Mouse (Mus musculus) hindbrain, embryonic 14.5 days (tissue): ENCODE measurements at regions not wholly inside any gene's neighbourhood (a gene's known extent, or its start where the extent isn't known, plus 50 kb on each side); places are given as distances from the start of the nearest gene placed in this dataset.

Experiments
- ATAC-seq: fragments of 200-750 bp; cut with Nextera tagmentation; 2 replicates; pipeline ENCODE4 v1.8.0; 2017; ENCODE audit warnings: moderate number of reproducible peaks, mild to moderate bottlenecking, moderate TSS enrichment, moderate library complexity; ENCODE audit not compliant: low FRiP score
- DNase-seq: peaks from one replicate; pipeline ENCODE4 v3.0.0-alpha.2; 2015; ENCODE audit warnings: low spot score
- H3K27ac ChIP-seq: fragments of 300-500 bp; sonication (generic); 2 replicates; pipeline ENCODE4 v1.5.1; 2014; ENCODE audit warnings: mild to moderate bottlenecking, moderate library complexity
- H3K27me3 ChIP-seq: fragments of 300-500 bp; sonication (generic); 2 replicates; pipeline ENCODE4 v1.6.1; 2014; ENCODE audit warnings: mild to moderate bottlenecking, low read length, mixed read lengths; ENCODE audit not compliant: control insufficient read depth, insufficient read depth
- H3K36me3 ChIP-seq: fragments of 300-500 bp; sonication (generic); replicated peaks from 2 replicates; pipeline ENCODE4 v1.6.1; 2014; ENCODE audit not compliant: control insufficient read depth, insufficient read depth
- H3K4me1 ChIP-seq: fragments of 300-500 bp; sonication (generic); replicated peaks from 2 replicates; pipeline ENCODE4 v1.6.1; 2014; ENCODE audit warnings: antibody characterized with exemption, low read length, mixed read lengths; ENCODE audit not compliant: control insufficient read depth, insufficient read depth
- H3K4me2 ChIP-seq: fragments of 300-500 bp; sonication (generic); replicated peaks from 2 replicates; pipeline ENCODE4 v1.6.1; 2014; ENCODE audit warnings: mild to moderate bottlenecking, moderate library complexity
- H3K4me3 ChIP-seq: fragments of 300-500 bp; sonication (generic); replicated peaks from 2 replicates; pipeline ENCODE4 v1.5.1; 2014; ENCODE audit warnings: mild to moderate bottlenecking, low read length
- H3K9ac ChIP-seq: fragments of 300-500 bp; sonication (generic); 2 replicates; pipeline ENCODE4 v1.6.1; 2014
- H3K9me3 ChIP-seq: fragments of 300-500 bp; sonication (generic); 2 replicates; pipeline ENCODE4 v1.6.1; 2016; ENCODE audit warnings: low read length; ENCODE audit not compliant: control insufficient read depth
- WGBS: fragments of 180-500 bp; shearing (Covaris S2); extraction: QIAGEN DNeasy Blood & Tissue Kit; methylation state at CpG from one replicate; pipeline ENCODE4 v1.1.7; 2014; 5-methylcytosine and 5-hydroxymethylcytosine counted together

GRCm38 (mm10) chr3:144362472-144362871, 157.5 kb upstream of the Lmo4 start:
- Histone ChIP-seq H3K27me3 (no peaks in the 10 kb centered on the region), H3K9me3 (no peaks in the 10 kb centered on the region), H3K4me3 (no peak overlapping the region), H3K36me3 (no peaks in the 10 kb centered on the region), H3K4me2 (no peak overlapping the region), H3K27ac (no peak overlapping the region), H3K9ac (no peak overlapping the region), H3K4me1 (0 out of 2 replicates have a peak, but pooled peaks cover 4% of the 10 kb centered on the region)
- WGBS = 55% methylated on average over 10 of the region's 10 CpGs
- no peak for ATAC-seq
- DNase-seq = no peak

GRCm38 (mm10) chr3:144361203-144361978, 156.4 kb upstream of the Lmo4 start:
- 84% methylated on average over 4 of the region's 4 CpGs for WGBS

GRCm38 (mm10) chr3:144356948-144357295, 151.9 kb upstream of the Lmo4 start:
- no peaks in the 10 kb centered on the region for H3K4me1 ChIP-seq
- no peak overlapping the region for H3K27ac ChIP-seq
- H3K36me3 ChIP-seq = no peaks in the 10 kb centered on the region
- no peak for DNase-seq
- H3K4me3 ChIP-seq = no peak overlapping the region
- no peaks in the 10 kb centered on the region for H3K9me3 ChIP-seq
- no peak overlapping the region for H3K9ac ChIP-seq
- no peaks in the 10 kb centered on the region for H3K27me3 ChIP-seq
- WGBS = 58% methylated on average over 11 of the region's 11 CpGs
- H3K4me2 ChIP-seq = no peak overlapping the region
- ATAC-seq = no peak

More at GRCm38 (mm10) chr3:144361203-144361978, 156.4 kb upstream of the Lmo4 start:
- H3K4me3 ChIP-seq = no peak overlapping the region
- no peak overlapping the region for H3K9ac ChIP-seq
- no peaks in the 10 kb centered on the region for H3K36me3 ChIP-seq
- DNase-seq (no peak), ATAC-seq (no peak)
- no peak overlapping the region for H3K4me2 ChIP-seq
- no peak overlapping the region for H3K27ac ChIP-seq
- H3K9me3 ChIP-seq = no peaks in the 10 kb centered on the region
- no peaks in the 10 kb centered on the region for H3K27me3 ChIP-seq
- H3K4me1 ChIP-seq = no peaks in the 10 kb centered on the region

- H3K27ac ChIP-seq = no peak overlapping the region
- DNase-seq = no peak
- no peak overlapping the region for H3K4me2 ChIP-seq
- H3K4me1 ChIP-seq = no peaks in the 10 kb centered on the region
- no peak overlapping the region for H3K9ac ChIP-seq
- no peaks in the 10 kb centered on the region for H3K9me3 ChIP-seq
- H3K36me3 ChIP-seq = no peaks in the 10 kb centered on the region
- no peak for ATAC-seq
- no peaks in the 10 kb centered on the region for H3K27me3 ChIP-seq
- H3K4me3 ChIP-seq = no peak overlapping the region
- 68% methylated on average over 17 of the region's 17 CpGs for WGBS
Observed at GRCm38 (mm10) chr3:144356103-144356947, 151.3 kb upstream of the Lmo4 start.

- H3K27ac ChIP-seq = no peak overlapping the region
- no peaks in the 10 kb centered on the region for H3K27me3 ChIP-seq
- no peak overlapping the region for H3K4me3 ChIP-seq
- DNase-seq (no peak), ATAC-seq (no peak)
- H3K9ac ChIP-seq = no peak overlapping the region
- H3K4me1 ChIP-seq = no peaks in the 10 kb centered on the region
- no peaks in the 10 kb centered on the region for H3K36me3 ChIP-seq
- H3K4me2 ChIP-seq = no peak overlapping the region
- WGBS = 97% methylated on average over 4 of the region's 4 CpGs
- H3K9me3 ChIP-seq = no peaks in the 10 kb centered on the region
Observed at GRCm38 (mm10) chr3:144352559-144352958, 147.5 kb upstream of the Lmo4 start.

- H3K27ac ChIP-seq = no peak overlapping the region
- no peak for DNase-seq
- no peaks in the 10 kb centered on the region for H3K27me3 ChIP-seq
- ATAC-seq = no peak
- no peak overlapping the region for H3K4me3 ChIP-seq
- no peak overlapping the region for H3K9ac ChIP-seq
- H3K4me1 ChIP-seq = no peaks in the 10 kb centered on the region
- 66% methylated on average over 9 of the region's 9 CpGs for WGBS
- H3K4me2 ChIP-seq = no peak overlapping the region
- no peaks in the 10 kb centered on the region for H3K36me3 ChIP-seq
- H3K9me3 ChIP-seq = no peaks in the 10 kb centered on the region
Observed at GRCm38 (mm10) chr3:144348431-144348830, 143.4 kb upstream of the Lmo4 start.

GRCm38 (mm10) chr3:144335237-144335636, 130.2 kb upstream of the Lmo4 start:
- ATAC-seq = peak; percentile 56; the same call in 1 of the 2 replicates
- Histone ChIP-seq H3K27ac (no peak overlapping the region), H3K4me1 (peaks cover 5% of the 10 kb centered on the region), H3K27me3 (no peaks in the 10 kb centered on the region), H3K9me3 (no peaks in the 10 kb centered on the region), H3K9ac (no peak overlapping the region), H3K36me3 (no peaks in the 10 kb centered on the region), H3K4me3 (no peak overlapping the region), H3K4me2 (no peak overlapping the region)
- 42% methylated on average over 3 of the region's 3 CpGs for WGBS
- no peak for DNase-seq

- no peak overlapping the region for H3K27ac ChIP-seq
- 83% methylated on average over 5 of the region's 5 CpGs for WGBS
Observed at GRCm38 (mm10) chr3:144334201-144334600, 129.2 kb upstream of the Lmo4 start.

GRCm38 (mm10) chr3:144332353-144332752, 127.3 kb upstream of the Lmo4 start:
- Histone ChIP-seq H3K27ac (no peak overlapping the region), H3K4me2 (no peak overlapping the region), H3K27me3 (no peaks in the 10 kb centered on the region), H3K9me3 (no peaks in the 10 kb centered on the region), H3K36me3 (no peaks in the 10 kb centered on the region), H3K4me3 (no peak overlapping the region), H3K4me1 (peaks cover 5% of the 10 kb centered on the region), H3K9ac (no peak overlapping the region)
- DNase-seq (peak; percentile 43), ATAC-seq (peak; percentile 63; the same call in 1 of the 2 replicates)
- WGBS = 0% methylated on average over 5 of the region's 5 CpGs

More at GRCm38 (mm10) chr3:144334201-144334600, 129.2 kb upstream of the Lmo4 start:
- Histone ChIP-seq H3K27me3 (no peaks in the 10 kb centered on the region), H3K4me1 (peaks cover 5% of the 10 kb centered on the region), H3K4me2 (no peak overlapping the region), H3K36me3 (no peaks in the 10 kb centered on the region), H3K9me3 (no peaks in the 10 kb centered on the region), H3K4me3 (no peak overlapping the region), H3K9ac (no peak overlapping the region)
- no peak for DNase-seq
- no peak for ATAC-seq
